Mouse (Mus musculus) G1E (cell line): ENCODE measurements around the gene Arhgef7.

Experiments
- CTCF ChIP-seq: IDR thresholded peaks from 2 replicates; pipeline ENCODE4 v1.5.1; 2012; ENCODE audit warnings: low read depth, low read length, inconsistent platforms, mixed read lengths
- GATA2 ChIP-seq: IDR thresholded peaks from 2 replicates; pipeline ENCODE4 v1.6.1; 2012; ENCODE audit warnings: low read depth, low read length, inconsistent platforms, borderline replicate concordance

GRCm38 (mm10) chr8:11813801-11814200 is 86.3 kb downstream of the Arhgef7 start:
- TF ChIP-seq CTCF (no peak), GATA2 (no peak)
